Mouse (Mus musculus) heart, embryonic 13.5 days (tissue): ENCODE results near the gene Pnpla6. TPM values are rescaled to one million over a fixed set of nuclear protein-coding genes. Genes with fewer than 3 reads are reported as not detected.
A peak's percentile ranks its signal among the peaks of the same experiment; 100 is the strongest.
"Not testable (repeated sequence)": the region's sequence is repeated elsewhere in the genome, so short reads cannot be mapped to it uniquely, and the experiment has no call there.

Experiments
- ATAC-seq: fragments of 200-750 bp; cut with Nextera tagmentation; 2 replicates; pipeline ENCODE4 v1.8.0; 2017; ENCODE audit warnings: moderate TSS enrichment; ENCODE audit not compliant: insufficient number of reproducible peaks, low FRiP score, low TSS enrichment; ENCODE audit errors: extremely low read depth
- H3K27ac ChIP-seq: fragments of 300-500 bp; sonication (generic); replicated peaks from 2 replicates; pipeline ENCODE4 v1.5.1; 2015; ENCODE audit warnings: moderate library complexity, mild to moderate bottlenecking, inconsistent platforms
- H3K27me3 ChIP-seq: fragments of 300-500 bp; sonication (generic); replicated peaks from 2 replicates; pipeline ENCODE4 v1.6.1; 2015; ENCODE audit warnings: mild to moderate bottlenecking, inconsistent platforms
- H3K36me3 ChIP-seq: fragments of 300-500 bp; sonication (generic); 2 replicates; pipeline ENCODE4 v1.6.1; 2015; ENCODE audit warnings: mild to moderate bottlenecking, inconsistent platforms
- H3K4me1 ChIP-seq: fragments of 300-500 bp; sonication (generic); 2 replicates; pipeline ENCODE4 v1.6.1; 2015; ENCODE audit warnings: inconsistent platforms
- H3K4me2 ChIP-seq: fragments of 300-500 bp; sonication (generic); 2 replicates; pipeline ENCODE4 v1.6.1; 2015; ENCODE audit warnings: inconsistent platforms, mild to moderate bottlenecking, moderate library complexity
- H3K4me3 ChIP-seq: fragments of 300-500 bp; sonication (generic); 2 replicates; pipeline ENCODE4 v1.5.1; 2015; ENCODE audit warnings: moderate library complexity, mild to moderate bottlenecking, inconsistent platforms
- H3K9ac ChIP-seq: fragments of 300-500 bp; sonication (generic); 2 replicates; pipeline ENCODE4 v1.6.1; 2015; ENCODE audit warnings: inconsistent platforms, mild to moderate bottlenecking, moderate library complexity
- H3K9me3 ChIP-seq: fragments of 300-500 bp; sonication (generic); 2 replicates; pipeline ENCODE4 v1.6.1; 2016; ENCODE audit warnings: inconsistent platforms
- WGBS: fragments of 180-500 bp; shearing (Covaris S2); methylation state at CpG from one replicate; pipeline ENCODE4 v1.1.7; 2015; ENCODE audit warnings: mixed read lengths; 5-methylcytosine and 5-hydroxymethylcytosine counted together
- polyA plus RNA-seq: library from polyadenylated mRNA; unstranded; fragments of >200 nt; fragmentation: Nextera tagmentation; extraction: Ambion mirVana; gene quantifications from 2 replicates; pipeline ENCODE4 v1.2.1, GENCODE M21; 2015

The Pnpla6 gene
- polyA plus RNA-seq, 1 experiment from 2014 or later = 16.6 TPM

- H3K27ac ChIP-seq = no peak overlapping the region
These were observed 24.9 kb downstream of the Pnpla6 start for GRCm38 (mm10) chr8:3540076-3540475.

GRCm38 (mm10) chr8:3546511-3546910, 31.3 kb downstream of the Pnpla6 start:
- Histone ChIP-seq H3K27me3 (no peaks in the 10 kb centered on the region), H3K4me1 (no peaks in the 10 kb centered on the region), H3K4me2 (no peak overlapping the region), H3K9ac (no peak overlapping the region), H3K9me3 (0 out of 2 replicates have a peak, but pooled peaks cover 3% of the 10 kb centered on the region), H3K4me3 (no peak overlapping the region), H3K27ac (no peak overlapping the region), H3K36me3 (peaks cover 46% of the 10 kb centered on the region)
- ATAC-seq = no peak
- 83% methylated on average over 2 of the region's 2 CpGs for WGBS

More at GRCm38 (mm10) chr8:3540076-3540475, 24.9 kb downstream of the Pnpla6 start:
- no peaks in the 10 kb centered on the region for H3K27me3 ChIP-seq
- no peaks in the 10 kb centered on the region for H3K4me1 ChIP-seq
- WGBS = 88% methylated on average over 4 of the region's 4 CpGs
- ATAC-seq = no peak
- peaks cover 99% of the 10 kb centered on the region for H3K36me3 ChIP-seq
- H3K4me3 ChIP-seq = no peak overlapping the region
- H3K4me2 ChIP-seq = no peak overlapping the region
- no peaks in the 10 kb centered on the region for H3K9me3 ChIP-seq
- H3K9ac ChIP-seq = no peak overlapping the region

GRCm38 (mm10) chr8:3552240-3552639, 37.1 kb downstream of the Pnpla6 start:
- H3K9me3 ChIP-seq = 0 out of 2 replicates have a peak, but pooled peaks cover 3% of the 10 kb centered on the region
- no peak for ATAC-seq
- WGBS = 93% methylated on average over 1 of the region's 1 CpGs
- H3K4me3 ChIP-seq = no peak overlapping the region
- H3K36me3 ChIP-seq = no peaks in the 10 kb centered on the region
- no peak overlapping the region for H3K9ac ChIP-seq
- no peaks in the 10 kb centered on the region for H3K4me1 ChIP-seq
- no peak overlapping the region for H3K4me2 ChIP-seq
- H3K27me3 ChIP-seq = no peaks in the 10 kb centered on the region
- no peak overlapping the region for H3K27ac ChIP-seq

- Histone ChIP-seq H3K36me3 (no peaks in the 10 kb centered on the region), H3K9me3 (no peaks in the 10 kb centered on the region), H3K4me2 (no peak overlapping the region), H3K9ac (no peak overlapping the region), H3K27me3 (no peaks in the 10 kb centered on the region), H3K4me3 (no peak overlapping the region), H3K4me1 (peaks cover 2% of the 10 kb centered on the region; the same call in 1 of the 2 replicates), H3K27ac (no peak overlapping the region)
- WGBS = 62% methylated on average over 4 of the region's 4 CpGs
- ATAC-seq = peak; percentile 73
These were observed 40.9 kb downstream of the Pnpla6 start for GRCm38 (mm10) chr8:3556114-3556513.

- peak within 1 kb of the TSS; percentile 67 for H3K4me2 ChIP-seq
- H3K4me3 ChIP-seq = peak within 1 kb of the TSS; percentile 47
- WGBS = 2% methylated on average over 12 of the region's 12 CpGs
- no peaks in the 10 kb centered on the region for H3K9me3 ChIP-seq
- H3K4me1 ChIP-seq = peaks cover 16% of the 10 kb centered on the region
- H3K36me3 ChIP-seq = no peaks in the 10 kb centered on the region
- H3K27me3 ChIP-seq = no peaks in the 10 kb centered on the region
- peak within 1 kb of the TSS; percentile 56; the same call in 1 of the 2 replicates for H3K27ac ChIP-seq
- H3K9ac ChIP-seq = peak within 1 kb of the TSS; percentile 76
- ATAC-seq = peak; percentile 54; the same call in 1 of the 2 replicates
These were observed 52.6 kb downstream of the Pnpla6 start, which contains the start of gene C330021F23Rik for GRCm38 (mm10) chr8:3567641-3568371. TSS of gene C330021F23Rik (plus strand) at chr8:3567990.

- H3K27ac ChIP-seq = peak overlapping the region; percentile 56; the same call in 1 of the 2 replicates
- peak overlapping the region; percentile 47 for H3K4me3 ChIP-seq
- H3K9ac ChIP-seq = peak overlapping the region; percentile 76
- H3K9me3 ChIP-seq = no peaks in the 10 kb centered on the region
- WGBS = 11% methylated on average over 7 of the region's 7 CpGs
- H3K4me1 ChIP-seq = peaks cover 16% of the 10 kb centered on the region
- no peaks in the 10 kb centered on the region for H3K27me3 ChIP-seq
- no peaks in the 10 kb centered on the region for H3K36me3 ChIP-seq
- peak overlapping the region; percentile 67 for H3K4me2 ChIP-seq
- no peak for ATAC-seq
These were observed 53.2 kb downstream of the Pnpla6 start for GRCm38 (mm10) chr8:3568378-3568777.

- ATAC-seq = no peak
- Histone ChIP-seq H3K9ac (no peak overlapping the region), H3K9me3 (no peaks in the 10 kb centered on the region), H3K4me2 (no peak overlapping the region), H3K4me1 (peaks cover 16% of the 10 kb centered on the region), H3K36me3 (no peaks in the 10 kb centered on the region), H3K4me3 (no peak overlapping the region), H3K27ac (no peak overlapping the region), H3K27me3 (no peaks in the 10 kb centered on the region)
- 84% methylated on average over 5 of the region's 5 CpGs for WGBS
These were observed 54.6 kb downstream of the Pnpla6 start for GRCm38 (mm10) chr8:3569784-3570183.

GRCm38 (mm10) chr8:3574546-3574945, 59.4 kb downstream of the Pnpla6 start:
- no peaks in the 10 kb centered on the region for H3K4me1 ChIP-seq
- no peak overlapping the region for H3K9ac ChIP-seq
- no peak overlapping the region for H3K27ac ChIP-seq
- no peaks in the 10 kb centered on the region for H3K27me3 ChIP-seq
- no peak overlapping the region for H3K4me3 ChIP-seq
- ATAC-seq = no peak
- WGBS = 85% methylated on average over 3 of the region's 3 CpGs
- no peaks in the 10 kb centered on the region for H3K36me3 ChIP-seq
- H3K9me3 ChIP-seq = no peaks in the 10 kb centered on the region
- H3K4me2 ChIP-seq = no peak overlapping the region

GRCm38 (mm10) chr8:3576211-3576960, 61.2 kb downstream of the Pnpla6 start:
- no peak overlapping the region for H3K4me2 ChIP-seq
- no peaks in the 10 kb centered on the region for H3K9me3 ChIP-seq
- 64% methylated on average over 15 of the region's 15 CpGs for WGBS
- no peak overlapping the region for H3K4me3 ChIP-seq
- no peaks in the 10 kb centered on the region for H3K4me1 ChIP-seq
- no peak overlapping the region for H3K9ac ChIP-seq
- ATAC-seq = no peak
- H3K36me3 ChIP-seq = no peaks in the 10 kb centered on the region
- H3K27me3 ChIP-seq = no peaks in the 10 kb centered on the region
- H3K27ac ChIP-seq = no peak overlapping the region

GRCm38 (mm10) chr8:3579390-3580364, 64.5 kb downstream of the Pnpla6 start:
- WGBS = 74% methylated on average over 9 of the region's 9 CpGs
- Histone ChIP-seq H3K4me2 (no peak overlapping the region), H3K4me1 (no peaks in the 10 kb centered on the region), H3K27me3 (no peaks in the 10 kb centered on the region), H3K4me3 (no peak overlapping the region), H3K9me3 (no peaks in the 10 kb centered on the region), H3K36me3 (no peaks in the 10 kb centered on the region), H3K9ac (no peak overlapping the region), H3K27ac (no peak overlapping the region)
- no peak for ATAC-seq

GRCm38 (mm10) chr8:3581961-3582360, 66.8 kb downstream of the Pnpla6 start:
- H3K27ac ChIP-seq, H3K36me3 ChIP-seq, H3K4me2 ChIP-seq, H3K9me3 ChIP-seq, H3K4me3 ChIP-seq, H3K4me1 ChIP-seq, ATAC-seq, H3K9ac ChIP-seq: not testable (repeated sequence)
- peaks cover 11% of the 10 kb centered on the region for H3K27me3 ChIP-seq
- WGBS = 81% methylated on average over 1 of the region's 3 CpGs
